Mouse (Mus musculus): ENCODE data around the gene Gins1. TPM values are rescaled to one million over a fixed set of nuclear protein-coding genes. Genes with fewer than 3 reads are reported as not detected.
"Not testable (repeated sequence)": the region's sequence is repeated elsewhere in the genome, so short reads cannot be mapped to it uniquely, and the experiment has no call there.

The Gins1 gene
- total RNA-seq, 2 experiments from 2014 or later: 1.9 to 3.3 TPM

GRCm38 (mm10) chr2:150947880-150948611 lies 42.8 kb downstream of the Gins1 start:
- DNase-seq (ENCODE audit: extremely low spot score in 1 of 2, low spot score in 2 of 2); intact Hi-C loops (cut with DNase I): not testable (repeated sequence)

GRCm38 (mm10) chr2:150948786-150949185 lies 43.6 kb downstream of the Gins1 start:
- intact Hi-C loops (cut with DNase I): no loop called here
- no peak for DNase-seq (ENCODE audit: extremely low spot score in 1 of 2, low spot score in 2 of 2)

- no peak for DNase-seq (ENCODE audit: extremely low spot score in 1 of 2, low spot score in 2 of 2)
- intact Hi-C loops (cut with DNase I): no loop called here
Measured at GRCm38 (mm10) chr2:150949652-150950051, 44.5 kb downstream of the Gins1 start.

GRCm38 (mm10) chr2:150950056-150950455 lies 44.9 kb downstream of the Gins1 start:
- intact Hi-C loops (cut with DNase I): no loop called here
- no peak for DNase-seq (ENCODE audit: extremely low spot score in 1 of 2, low spot score in 2 of 2)

- intact Hi-C loops (cut with DNase I): no loop called here
- no peak for DNase-seq (ENCODE audit: extremely low spot score in 1 of 2, low spot score in 2 of 2)
Measured at GRCm38 (mm10) chr2:150951201-150951600, 46.0 kb downstream of the Gins1 start.

GRCm38 (mm10) chr2:150955859-150956258 lies 50.7 kb downstream of the Gins1 start:
- no peak for DNase-seq (ENCODE audit: extremely low spot score in 1 of 2, low spot score in 2 of 2)
- intact Hi-C loops (cut with DNase I): no loop called here

GRCm38 (mm10) chr2:150959521-150959920 lies 54.3 kb downstream of the Gins1 start:
- intact Hi-C loops (cut with DNase I): no loop called here
- no peak for DNase-seq (ENCODE audit: extremely low spot score in 1 of 2, low spot score in 2 of 2)

- DNase-seq (ENCODE audit: extremely low spot score in 1 of 2, low spot score in 2 of 2): no peak
- intact Hi-C loops (cut with DNase I): no loop called here
Measured at GRCm38 (mm10) chr2:150963246-150963645, 58.0 kb downstream of the Gins1 start.

- no peak for DNase-seq (ENCODE audit: extremely low spot score in 1 of 2, low spot score in 2 of 2)
- intact Hi-C loops (cut with DNase I): no loop called here
Measured at GRCm38 (mm10) chr2:150964641-150965040, 59.4 kb downstream of the Gins1 start.

- intact Hi-C loops (cut with DNase I): no loop called here
- no peak for DNase-seq (ENCODE audit: extremely low spot score in 1 of 2, low spot score in 2 of 2)
Measured at GRCm38 (mm10) chr2:150965951-150966350, 60.8 kb downstream of the Gins1 start.

- intact Hi-C loops (cut with DNase I): no loop called here
- peak in 1 of 2 experiments; percentile 4 for DNase-seq (ENCODE audit: extremely low spot score in 1 of 2, low spot score in 2 of 2)
Measured at GRCm38 (mm10) chr2:150967491-150967890, 62.3 kb downstream of the Gins1 start.

- intact Hi-C loops (cut with DNase I): no loop called here
- DNase-seq (ENCODE audit: extremely low spot score in 1 of 2, low spot score in 2 of 2): peak in 1 of 2 experiments; percentile 7
Measured at GRCm38 (mm10) chr2:150969231-150969630, 64.0 kb downstream of the Gins1 start.

- no peak for DNase-seq (ENCODE audit: extremely low spot score in 1 of 2, low spot score in 2 of 2)
- intact Hi-C loops (cut with DNase I): no loop called here
Measured at GRCm38 (mm10) chr2:150971856-150972255, 66.7 kb downstream of the Gins1 start.

GRCm38 (mm10) chr2:150972681-150973080 lies 67.5 kb downstream of the Gins1 start:
- no peak for DNase-seq (ENCODE audit: extremely low spot score in 1 of 2, low spot score in 2 of 2)
- intact Hi-C loops (cut with DNase I): no loop called here

- intact Hi-C loops (cut with DNase I): no loop called here
- no peak for DNase-seq (ENCODE audit: extremely low spot score in 1 of 2, low spot score in 2 of 2)
Measured at GRCm38 (mm10) chr2:150973401-150974115, 68.4 kb downstream of the Gins1 start.

- intact Hi-C loops (cut with DNase I): no loop called here
- DNase-seq (ENCODE audit: extremely low spot score in 1 of 2, low spot score in 2 of 2): no peak
Measured at GRCm38 (mm10) chr2:150976871-150977270, 71.7 kb downstream of the Gins1 start.

- intact Hi-C loops (cut with DNase I): no loop called here
- no peak for DNase-seq (ENCODE audit: extremely low spot score in 1 of 2, low spot score in 2 of 2)
Measured at GRCm38 (mm10) chr2:150977676-150978075, 72.5 kb downstream of the Gins1 start.

- intact Hi-C loops (cut with DNase I): no loop called here
Measured at GRCm38 (mm10) chr2:150978791-150979190, 73.6 kb downstream of the Gins1 start.

GRCm38 (mm10) chr2:150979861-150980620 lies 74.8 kb downstream of the Gins1 start:
- intact Hi-C loops (cut with DNase I): no loop called here
- peak in 1 of 2 experiments; percentile 12 for DNase-seq (ENCODE audit: extremely low spot score in 1 of 2, low spot score in 2 of 2)

More at GRCm38 (mm10) chr2:150978791-150979190, 73.6 kb downstream of the Gins1 start:
- no peak for DNase-seq (ENCODE audit: extremely low spot score in 1 of 2, low spot score in 2 of 2)

Data from left cerebral cortex, postnatal 10 days (tissue).